15 mouse cellular contexts compared by ENCODE assay signal in genomic region chr9:77630764-77631163, GRCm38 (mm10). TPM values are rescaled to one million over a fixed set of nuclear protein-coding genes. Genes with fewer than 3 reads are reported as not detected.
"Had no signal": no experiment of that assay in that cellular context is flagged by ENCODE, and none has a peak within 500 bp of the region (broad histone marks: within the 10 kb centered on the region; RNA-seq: fewer than 3 reads in every experiment).

No protein-coding gene starts in this region.

- H3K27ac ChIP-seq: intestine, embryonic 15.5 days; layer of hippocampus, adult 2 months; left cerebral cortex, adult 2 months; limb, embryonic 15.5 days; liver, embryonic 12.5 days; neural tube, embryonic 12.5 days had no signal

- H3K9ac ChIP-seq: intestine, embryonic 15.5 days; limb, embryonic 15.5 days; liver, embryonic 12.5 days; neural tube, embryonic 12.5 days had no signal

- H3K4me2 ChIP-seq: intestine, embryonic 15.5 days; limb, embryonic 15.5 days; liver, embryonic 12.5 days; neural tube, embryonic 12.5 days had no signal

- H3K4me3 ChIP-seq: intestine, embryonic 15.5 days; layer of hippocampus, adult 2 months; left cerebral cortex, adult 2 months; limb, embryonic 15.5 days; liver, embryonic 12.5 days; neural tube, embryonic 12.5 days had no signal

- DNase-seq: kidney, adult 18-20 months; kidney, postnatal 10 days; kidney, postnatal 4 days; midbrain, embryonic 14.5 days; right cerebral cortex, postnatal 14 days; thymus, postnatal 4 days had no signal

- ATAC-seq: intestine, embryonic 15.5 days; liver, embryonic 12.5 days had no signal

- H3K9me3 ChIP-seq: intestine, embryonic 15.5 days; limb, embryonic 15.5 days; liver, embryonic 12.5 days; neural tube, embryonic 12.5 days had no signal

- H3K36me3 ChIP-seq: intestine, embryonic 15.5 days; limb, embryonic 15.5 days; liver, embryonic 12.5 days; neural tube, embryonic 12.5 days had no signal

- H3K27me3 ChIP-seq: intestine, embryonic 15.5 days; limb, embryonic 15.5 days; liver, embryonic 12.5 days; neural tube, embryonic 12.5 days had no signal

- H3K4me1 ChIP-seq: intestine, embryonic 15.5 days; limb, embryonic 15.5 days; liver, embryonic 12.5 days; neural tube, embryonic 12.5 days had no signal

RNA-seq across cellular contexts. Expression of gene Klhl31, which starts 5.5 kb away (rescaled TPM):
- total RNA-seq: megakaryocyte-erythroid progenitor cell, adult 5-6 weeks; monocyte, adult 5-6 weeks had no signal
- polyA plus RNA-seq: midbrain, embryonic 14.5 days; spleen, adult 2 months had no signal
